Mouse (Mus musculus) neutrophil, adult 83 days (primary cell): ENCODE data around the gene Insig1. TPM values are rescaled to one million over a fixed set of nuclear protein-coding genes. Genes with fewer than 3 reads are reported as not detected.

Experiments
- total RNA-seq, 2 experiments: library from RNA; stranded (reverse); gene quantifications; one replicate each; pipeline ENCODE4 v1.2.4; 2023

Insig1 gene
- total RNA-seq = 10 to 100 TPM; 57.2 to 59.1 TPM

GRCm38 (mm10) chr5:28070828-28071455 lies at the start of gene Insig1:
Insig1 (plus strand) TSS chr5:28071363.

Other genes with a start within 250 kb of the Insig1 start
- not detected for gene Htr5a, start 229.2 kb upstream of the Insig1 start, total RNA-seq
- not detected for gene En2, start 94.3 kb downstream of the Insig1 start, total RNA-seq
- gene Cnpy1, start 174.4 kb downstream of the Insig1 start, total RNA-seq = not detected
- gene Rbm33, start 245.8 kb downstream of the Insig1 start, total RNA-seq = 10 to 100 TPM; 72.6 to 79.5 TPM